Mouse (Mus musculus) left cerebral cortex, postnatal 4 days (tissue): Measurements from ENCODE around the gene Olfr250. TPM values are rescaled to one million over a fixed set of nuclear protein-coding genes. Genes with fewer than 3 reads are reported as not detected.
"Not testable (repeated sequence)": the region's sequence is repeated elsewhere in the genome, so short reads cannot be mapped to it uniquely, and the experiment has no call there.

Experiments used
- DNase-seq: peaks from one replicate; pipeline ENCODE4 v3.0.0-alpha.2; 2022
- intact Hi-C: fragments of 180-260 bp; cut with DNase I; formaldehyde crosslinking; loops from one replicate; pipeline ENCODE4 v1.15.1; 2025
- total RNA-seq, 2 experiments: library from RNA; stranded (reverse); gene quantifications; 2 replicates each; pipeline ENCODE4 v1.2.3; 2021

The Olfr250 gene
- total RNA-seq = not detected

DNA sequence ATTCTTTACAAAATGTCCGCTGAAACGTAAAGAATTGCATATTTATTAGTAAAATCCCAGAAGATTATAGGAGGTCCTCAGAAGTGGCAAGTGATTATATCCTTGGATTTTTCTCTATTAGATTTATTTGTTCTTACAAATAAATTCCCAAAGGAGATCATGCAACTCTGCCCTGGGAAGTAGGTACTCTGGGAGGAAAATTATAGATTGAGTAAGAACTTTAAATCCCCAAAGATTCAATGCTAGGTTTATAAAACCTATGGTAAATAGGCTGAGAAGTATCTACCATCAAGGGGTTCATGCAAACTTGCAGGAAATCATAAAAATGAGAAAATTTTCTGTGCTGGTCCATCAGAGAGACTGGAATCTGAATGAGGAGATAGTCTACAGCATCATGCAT lies at the start of gene Olfr250:
Olfr250 (plus strand) TSS at position 301 of the 400 bp plus-strand sequence.
- DNase-seq = no peak
- intact Hi-C loops = no loop called here

DNA sequence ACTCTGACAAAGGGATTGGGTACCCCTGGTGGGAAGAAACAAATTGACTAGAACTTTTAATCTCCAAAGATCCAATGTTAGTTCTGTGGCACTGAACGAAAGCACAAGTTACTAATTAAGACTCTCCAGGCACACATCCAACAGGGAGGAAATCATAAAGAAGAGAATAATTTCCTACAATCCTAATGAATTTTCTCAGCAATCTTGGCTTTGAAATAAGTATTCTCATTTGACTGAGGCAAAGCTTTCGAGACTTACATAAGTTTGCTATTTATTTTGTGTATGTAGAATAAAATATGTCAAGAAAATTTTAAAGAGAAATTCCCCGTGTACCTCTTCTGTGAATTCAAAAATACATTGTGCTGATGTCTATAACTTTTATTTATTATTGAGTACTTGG lies 37.9 kb upstream of the Olfr250 start, which contains the start of gene Olfr25:
Olfr25 (plus strand) TSS at position 301 of the 400 bp plus-strand sequence.
- DNase-seq = no peak
- intact Hi-C loops = no loop called here

DNA sequence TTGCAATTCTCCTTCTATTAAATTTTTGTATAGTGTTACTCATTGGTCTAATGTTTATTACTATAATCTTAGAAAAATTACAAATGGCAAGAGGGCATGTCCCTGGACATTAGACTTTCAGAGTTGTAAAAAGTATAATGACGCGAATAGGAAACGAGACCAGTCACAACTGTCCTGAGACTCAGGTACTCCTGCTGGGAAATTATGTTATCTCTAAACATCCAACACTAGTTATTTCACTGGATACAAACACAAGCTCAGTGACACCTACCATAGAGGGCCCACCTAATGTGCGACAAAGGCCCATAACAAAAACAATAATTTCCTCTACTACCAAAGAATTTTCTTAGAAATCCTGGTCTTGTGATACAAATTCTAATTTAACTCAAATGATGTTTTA lies 18.6 kb upstream of the Olfr250 start, which contains the start of gene Olfr898:
Olfr898 (plus strand) TSS at position 301 of the 400 bp plus-strand sequence.
- no peak for DNase-seq
- intact Hi-C loops = no loop called here

DNA sequence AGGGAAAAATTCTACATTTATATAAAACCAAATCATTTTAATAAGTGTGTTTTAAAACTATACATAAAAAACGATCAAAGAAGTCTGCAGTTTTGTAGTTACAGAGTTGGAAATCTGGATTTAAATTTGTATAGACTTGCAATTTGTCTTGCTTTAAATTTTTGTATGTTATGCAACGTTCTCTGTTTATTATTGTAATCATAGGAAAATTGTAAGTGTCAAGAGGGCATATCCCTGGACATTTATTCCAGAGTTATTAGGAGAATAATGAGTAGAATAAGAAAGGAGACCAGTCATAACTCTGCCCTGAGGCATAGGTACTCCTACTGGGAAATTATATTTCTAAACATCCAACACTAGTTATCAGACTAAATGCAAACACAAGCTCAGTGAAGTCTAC lies 10.1 kb downstream of the Olfr250 start, which contains the start of gene Olfr251:
Olfr251 (plus strand) TSS at position 301 of the 400 bp plus-strand sequence.
- intact Hi-C loops = no loop called here
- DNase-seq = no peak

DNA sequence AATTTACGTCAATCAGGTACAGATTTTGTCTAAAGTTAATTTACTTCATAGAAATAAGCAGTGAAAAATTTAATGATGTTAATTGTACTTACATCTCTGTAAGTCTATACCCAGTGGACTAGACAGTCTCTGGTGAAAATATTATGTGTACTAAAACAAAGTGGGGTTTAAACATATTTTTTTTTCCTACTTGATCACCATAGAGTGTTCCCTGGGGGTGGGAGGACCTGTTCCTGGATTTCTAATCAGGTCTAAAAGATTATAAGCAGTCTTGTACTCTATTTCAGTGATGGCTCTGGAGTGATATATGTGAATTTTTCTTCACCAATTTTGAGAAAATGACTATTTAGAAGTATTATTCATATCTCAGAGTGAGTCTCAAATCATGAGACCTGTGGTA lies 34.7 kb downstream of the Olfr250 start, which contains the start of gene Olfr147:
Olfr147 (plus strand) TSS at position 301 of the 400 bp plus-strand sequence.
- DNase-seq = no peak
- intact Hi-C loops = no loop called here

DNA sequence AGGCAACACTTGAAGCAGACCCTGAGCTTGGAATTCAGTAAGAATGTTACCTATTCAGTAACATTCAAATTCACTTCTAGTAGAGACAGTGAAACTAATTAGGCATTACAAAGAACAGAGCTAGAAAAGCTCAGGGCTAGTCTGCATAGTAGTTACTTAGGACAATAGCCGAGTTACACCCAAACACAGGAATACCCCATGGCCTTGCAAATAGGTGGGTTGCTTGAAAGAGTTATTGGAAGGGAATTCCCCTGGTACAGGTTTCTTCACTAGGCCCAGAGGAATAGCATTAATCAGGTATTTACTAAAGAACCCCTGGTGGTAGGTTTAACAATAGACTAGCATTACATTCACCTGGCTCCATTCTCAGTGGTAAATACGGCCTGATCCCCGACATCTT lies 40.8 kb downstream of the Olfr250 start:
- DNase-seq, intact Hi-C loops: not testable (repeated sequence)

DNA sequence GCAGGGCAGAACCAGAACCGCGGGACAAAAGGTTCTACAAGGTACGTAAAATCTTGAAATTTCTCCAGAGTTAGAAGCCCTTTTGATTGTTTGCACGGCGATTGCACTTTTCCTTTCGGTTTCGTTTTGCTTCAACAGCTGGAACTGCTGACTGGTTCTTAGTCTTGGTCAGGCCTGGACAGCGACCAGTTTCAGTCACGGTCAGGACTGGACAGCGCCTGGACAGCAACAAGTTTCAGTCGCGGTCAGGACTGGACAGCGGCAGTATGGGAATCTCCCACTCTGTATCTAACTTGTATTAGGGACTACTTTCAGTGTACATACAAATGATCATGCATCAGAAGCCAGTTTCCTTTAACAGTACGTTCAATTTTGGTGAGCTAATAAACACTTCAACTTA lies 46.8 kb downstream of the Olfr250 start:
- DNase-seq, intact Hi-C loops: not testable (repeated sequence)

Other genes with a start within 250 kb of the Olfr250 start
- gene Olfr890, start 224.4 kb upstream of the Olfr250 start, total RNA-seq = not detected
- not detected for gene Olfr891, start 186.1 kb upstream of the Olfr250 start, total RNA-seq
- not detected for gene Olfr893, start 158.5 kb upstream of the Olfr250 start, total RNA-seq
- not detected for gene Olfr894, start 148.8 kb upstream of the Olfr250 start, total RNA-seq
- gene Olfr143, start 114.1 kb upstream of the Olfr250 start, total RNA-seq = not detected
- not detected for gene Olfr895, start 99.0 kb upstream of the Olfr250 start, total RNA-seq
- not detected for gene Olfr896-ps1, start 75.8 kb upstream of the Olfr250 start, total RNA-seq
- not detected for gene Olfr25, start 37.8 kb upstream of the Olfr250 start, total RNA-seq
- gene Olfr898, start 18.5 kb upstream of the Olfr250 start, total RNA-seq = not detected
- not detected for gene Olfr251, start 10.2 kb downstream of the Olfr250 start, total RNA-seq
- gene Olfr147, start 34.8 kb downstream of the Olfr250 start, total RNA-seq = not detected
- gene Olfr901, start 62.6 kb downstream of the Olfr250 start, total RNA-seq = not detected
- gene Olfr902, start 80.8 kb downstream of the Olfr250 start, total RNA-seq = not detected
- not detected for gene Olfr904, start 96.2 kb downstream of the Olfr250 start, total RNA-seq
- not detected for gene Olfr905, start 104.2 kb downstream of the Olfr250 start, total RNA-seq
- not detected for gene Olfr906, start 120.2 kb downstream of the Olfr250 start, total RNA-seq
- gene Olfr907, start 128.9 kb downstream of the Olfr250 start, total RNA-seq = not detected
- gene Olfr911-ps1, start 154.7 kb downstream of the Olfr250 start, total RNA-seq = not detected
- not detected for gene Olfr910, start 171.0 kb downstream of the Olfr250 start, total RNA-seq
- gene Olfr912, start 213.3 kb downstream of the Olfr250 start, total RNA-seq = not detected
- gene Olfr913, start 225.9 kb downstream of the Olfr250 start, total RNA-seq = not detected
- gene Olfr914, start 238.2 kb downstream of the Olfr250 start, total RNA-seq = not detected